Mouse (Mus musculus) lung, postnatal 0 days (tissue): ENCODE measurements at regions not wholly inside any gene's neighbourhood (a gene's known extent, or its start where the extent isn't known, plus 50 kb on each side); places are given as distances from the start of the nearest gene placed in this dataset.

ENCODE experiments used
- CTCF ChIP-seq: IDR thresholded peaks from 2 replicates; pipeline ENCODE4 v1.5.1; 2016; ENCODE audit warnings: antibody characterized with exemption, mild to moderate bottlenecking
- EP300 ChIP-seq: IDR thresholded peaks from 2 replicates; pipeline ENCODE4 v1.6.1; 2016; ENCODE audit warnings: antibody characterized with exemption, mild to moderate bottlenecking, control low read depth

DNA sequence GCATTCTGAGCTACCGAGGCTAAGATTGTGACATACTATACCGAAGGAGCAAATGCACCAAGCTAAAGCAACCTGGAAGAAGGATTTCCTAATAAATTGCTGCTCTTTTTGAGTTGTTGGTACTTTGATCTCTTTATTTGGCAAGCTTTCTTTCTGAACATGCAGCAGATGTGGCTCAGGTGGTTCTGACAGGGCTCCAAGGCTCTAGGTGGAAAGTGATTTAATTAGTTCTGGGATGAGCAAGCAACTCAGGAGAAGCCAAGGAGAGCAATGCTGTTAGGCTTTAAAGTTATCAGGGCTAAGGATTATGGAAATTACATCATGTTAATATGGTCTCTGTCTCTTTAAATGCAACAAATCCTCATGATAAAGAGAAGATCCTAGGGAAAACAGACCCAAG is 692.6 kb downstream of the Sorcs1 start:
- no peak for TF ChIP-seq CTCF
- no peak for TF ChIP-seq EP300
